Mouse (Mus musculus) gonadal fat pad, adult 2 months (tissue): Measurements from ENCODE around the gene Grin2b. TPM values are rescaled to one million over a fixed set of nuclear protein-coding genes. Genes with fewer than 3 reads are reported as not detected.
"Not testable (repeated sequence)": the region's sequence is repeated elsewhere in the genome, so short reads cannot be mapped to it uniquely, and the experiment has no call there.

Experiments
- DNase-seq: peaks from one replicate; pipeline ENCODE4 v3.0.0-alpha.2; 2012; ENCODE audit warnings: low read depth
- polyA plus RNA-seq: library from polyadenylated mRNA; depleted of rRNA; stranded (reverse); fragments of >200 nt; gene quantifications from 2 replicates; pipeline ENCODE4 v1.2.3, GENCODE M21; 2012

Gene Grin2b
- polyA plus RNA-seq, 1 experiment: 0.04 TPM

- DNase-seq: no peak
These were observed 266.2 kb downstream of the Grin2b start for GRCm38 (mm10) chr6:135907137-135907536.

GRCm38 (mm10) chr6:135904391-135904790 is 268.9 kb downstream of the Grin2b start:
- DNase-seq: no peak

GRCm38 (mm10) chr6:135900410-135900809 is 272.9 kb downstream of the Grin2b start:
- DNase-seq: no peak

- no peak for DNase-seq
These were observed 274.1 kb downstream of the Grin2b start for GRCm38 (mm10) chr6:135899225-135899624.

- DNase-seq: no peak
These were observed 278.5 kb downstream of the Grin2b start for GRCm38 (mm10) chr6:135894793-135895228.

GRCm38 (mm10) chr6:135882611-135883010 is 290.7 kb downstream of the Grin2b start:
- DNase-seq: no peak

- no peak for DNase-seq
These were observed 297.1 kb downstream of the Grin2b start for GRCm38 (mm10) chr6:135876163-135876726.

GRCm38 (mm10) chr6:135874626-135875025 is 298.7 kb downstream of the Grin2b start:
- DNase-seq: no peak

- no peak for DNase-seq
These were observed 307.5 kb downstream of the Grin2b start for GRCm38 (mm10) chr6:135865832-135866231.

- DNase-seq: no peak
These were observed 309.3 kb downstream of the Grin2b start for GRCm38 (mm10) chr6:135863965-135864364.

GRCm38 (mm10) chr6:135859502-135859901 is 313.8 kb downstream of the Grin2b start:
- no peak for DNase-seq

- no peak for DNase-seq
These were observed 319.1 kb downstream of the Grin2b start for GRCm38 (mm10) chr6:135854173-135854591.

- DNase-seq: no peak
These were observed 329.6 kb downstream of the Grin2b start for GRCm38 (mm10) chr6:135843755-135844154.

GRCm38 (mm10) chr6:135836353-135836752 is 337.0 kb downstream of the Grin2b start:
- DNase-seq: no peak

- DNase-seq: no peak
These were observed 339.8 kb downstream of the Grin2b start for GRCm38 (mm10) chr6:135833542-135833941.

GRCm38 (mm10) chr6:135832041-135832440 is 341.3 kb downstream of the Grin2b start:
- no peak for DNase-seq

- DNase-seq: no peak
These were observed 342.3 kb downstream of the Grin2b start for GRCm38 (mm10) chr6:135831032-135831431.

GRCm38 (mm10) chr6:135829458-135829857 is 343.9 kb downstream of the Grin2b start:
- DNase-seq: no peak

GRCm38 (mm10) chr6:135828976-135829375 is 344.3 kb downstream of the Grin2b start:
- DNase-seq: no peak

- no peak for DNase-seq
These were observed 345.4 kb downstream of the Grin2b start for GRCm38 (mm10) chr6:135827942-135828341.

- no peak for DNase-seq
These were observed 346.0 kb downstream of the Grin2b start for GRCm38 (mm10) chr6:135827317-135827716.

GRCm38 (mm10) chr6:135826776-135827175 is 346.5 kb downstream of the Grin2b start:
- DNase-seq: not testable (repeated sequence)

GRCm38 (mm10) chr6:135817391-135817790 is 355.9 kb downstream of the Grin2b start:
- peak; percentile 31 for DNase-seq

- no peak for DNase-seq
These were observed 359.6 kb downstream of the Grin2b start for GRCm38 (mm10) chr6:135813755-135814154.
